Mouse (Mus musculus) cerebellum, adult 9-10 months (tissue): ENCODE measurements around the gene Bola2.

Source experiments
- DNase-seq: peaks from one replicate; pipeline ENCODE4 v3.0.0; 2022

Bola2 gene

DNA sequence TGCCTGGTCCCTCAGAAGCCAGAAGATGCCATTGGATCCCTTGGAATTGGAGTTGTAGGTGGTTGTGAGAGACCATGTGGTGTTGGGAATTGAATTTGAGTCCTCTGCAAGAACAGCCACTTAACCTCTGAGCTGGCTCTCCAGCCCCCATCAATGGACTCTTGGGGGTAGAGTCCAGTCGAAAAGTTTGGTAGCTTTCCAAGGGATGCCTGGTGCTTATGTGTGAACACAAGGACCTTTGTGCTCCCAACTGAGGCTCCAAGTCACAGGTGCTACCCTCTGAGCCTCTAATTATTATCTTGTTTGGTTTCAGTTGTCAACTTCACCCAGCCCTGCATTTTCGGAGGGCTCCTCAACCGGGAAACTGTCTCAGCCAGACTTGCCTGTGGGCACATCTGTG lies 4.5 kb upstream of the Bola2 start:
- peak; percentile 23 for DNase-seq

DNA sequence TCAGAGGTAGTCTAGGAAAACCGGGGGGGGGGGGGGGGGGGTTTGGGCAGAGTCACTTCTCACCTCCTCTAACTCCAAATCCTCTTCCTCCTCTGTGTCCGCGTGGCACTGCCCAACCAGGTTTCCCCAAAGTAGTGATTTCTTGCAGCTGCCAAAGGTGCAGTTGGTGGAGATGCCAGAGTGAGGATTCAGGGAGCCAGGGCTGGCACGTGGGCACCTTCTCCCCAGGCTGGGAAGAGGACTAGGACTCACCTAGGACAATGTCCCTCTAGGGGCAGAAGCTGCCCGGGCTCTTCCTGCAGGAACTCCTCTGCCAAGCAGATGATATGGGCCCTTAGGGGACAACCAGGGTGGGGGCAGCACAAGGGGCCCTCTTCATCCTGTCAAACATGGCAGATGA lies 3.5 kb upstream of the Bola2 start:
- peak; percentile 25 for DNase-seq

DNA sequence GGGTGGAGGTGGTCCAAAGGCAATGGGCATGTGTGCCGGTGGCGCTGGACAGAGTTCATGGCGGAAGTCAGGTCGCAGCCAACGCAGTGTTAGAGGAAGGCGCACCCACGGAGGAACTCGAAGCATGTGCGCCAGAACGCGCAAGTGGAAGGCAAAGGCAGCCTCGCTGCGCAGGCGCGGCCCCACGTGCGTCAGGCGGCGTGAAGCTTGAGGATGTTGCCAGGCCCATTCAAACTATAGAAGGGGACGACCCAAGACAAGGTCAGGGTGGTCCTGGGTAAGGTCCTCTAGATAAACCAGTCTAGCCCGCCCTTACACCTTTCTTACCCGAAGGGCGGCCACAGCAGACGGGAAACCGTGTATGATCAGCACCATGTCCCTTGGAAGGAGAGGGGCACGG lies 2.8 kb upstream of the Bola2 start:
- peak; percentile 49 for DNase-seq

DNA sequence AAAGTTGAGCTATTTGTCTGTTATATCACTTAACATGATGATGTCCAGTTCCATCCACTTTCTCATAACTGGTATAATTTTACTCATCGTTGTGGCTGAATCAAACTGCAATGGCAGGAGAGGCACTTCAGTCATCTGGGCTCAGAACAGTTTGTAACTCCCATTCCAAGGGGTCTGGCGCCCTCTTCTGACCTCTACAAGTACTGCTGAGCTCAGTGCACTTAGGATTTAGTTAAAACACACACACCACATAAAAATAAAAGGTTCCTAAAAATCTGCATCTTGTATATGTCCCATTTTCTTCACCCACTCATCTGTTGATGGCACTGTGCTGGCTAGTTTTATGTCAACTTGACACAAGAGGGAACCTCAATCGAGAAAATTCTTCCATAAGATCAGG lies 1.9 kb upstream of the Bola2 start:
- DNase-seq, result peak; percentile 87

DNA sequence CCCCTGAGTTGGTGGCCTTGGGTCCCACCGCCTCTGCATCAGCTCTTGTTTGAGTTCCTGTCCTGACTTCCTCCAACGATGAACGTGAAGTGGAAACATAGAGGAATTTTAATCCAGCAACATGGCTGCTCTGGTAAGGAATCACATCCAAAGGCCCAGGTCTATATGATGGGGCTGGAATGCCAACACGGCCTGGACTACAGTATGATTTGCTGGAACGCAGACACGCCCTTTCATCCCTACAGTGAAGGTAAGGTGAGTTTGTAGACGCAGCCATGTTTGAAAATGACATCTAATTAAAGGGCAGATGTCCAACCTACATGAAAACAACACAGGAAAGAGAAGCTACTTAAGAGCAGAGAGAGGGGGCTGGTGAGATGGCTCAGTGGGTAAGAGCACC lies 1.4 kb upstream of the Bola2 start:
- DNase-seq, result peak; percentile 43

DNA sequence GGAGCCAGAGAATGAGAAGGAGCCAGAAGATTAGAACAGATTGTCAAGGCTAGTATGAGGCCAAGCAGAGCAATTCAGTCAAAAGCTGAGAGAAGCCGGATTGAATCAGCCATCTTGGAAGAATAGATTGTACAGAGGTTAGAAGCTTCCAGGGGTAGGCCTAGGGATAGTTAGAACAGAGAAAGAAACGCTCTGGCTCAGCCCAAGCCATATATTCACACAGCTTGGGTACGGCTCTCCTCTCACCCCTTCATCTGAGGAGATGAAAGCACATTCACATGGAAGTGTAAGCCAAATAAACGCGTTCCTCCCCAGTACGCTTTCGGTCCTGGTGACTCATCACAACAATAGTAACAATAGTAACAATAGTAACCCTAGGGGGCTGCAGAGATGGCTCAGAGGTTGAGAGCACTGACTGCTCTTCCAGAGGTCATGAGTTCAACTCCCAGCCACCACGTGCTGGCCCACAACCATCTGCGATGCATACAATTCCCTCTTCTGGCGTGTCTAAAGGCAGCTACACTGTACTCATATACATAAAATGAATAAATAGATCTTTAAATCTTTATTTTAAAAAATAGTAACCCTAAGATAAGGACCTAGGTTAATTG lies 655 bp upstream of the Bola2 start:
- peak; percentile 53 for DNase-seq

DNA sequence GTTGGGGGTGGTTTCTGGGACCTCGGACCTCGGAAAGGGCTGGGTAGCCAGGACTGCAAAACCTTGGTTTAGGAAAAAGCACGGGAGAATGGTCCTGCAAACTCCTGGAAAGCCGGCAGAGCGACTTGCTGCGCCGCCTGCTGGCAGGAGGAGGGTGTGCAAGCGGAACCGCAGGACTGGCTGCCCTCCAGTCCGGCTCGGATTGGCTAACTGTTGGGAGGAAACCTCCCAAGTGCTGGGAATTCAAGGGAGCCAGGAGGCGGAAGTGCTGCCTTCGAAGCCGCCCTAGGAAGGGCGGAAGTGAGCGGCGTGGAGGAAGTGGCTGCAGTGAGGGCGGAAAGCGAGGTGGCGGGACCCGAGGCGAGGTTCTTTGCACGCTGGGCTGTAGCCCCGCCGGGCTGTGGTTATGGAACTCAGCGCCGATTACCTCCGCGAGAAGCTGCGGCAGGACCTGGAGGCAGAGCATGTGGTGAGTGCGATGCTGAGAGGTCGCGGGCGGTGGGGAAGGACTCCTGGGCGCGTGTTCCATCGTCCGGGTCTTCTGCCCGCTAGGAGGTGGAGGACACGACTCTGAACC lies 518 bp downstream of the Bola2 start, which contains the start of gene Slx1b:
Gene Slx1b, minus strand, starts transcription at position 154 of the 577 bp plus-strand sequence.
- peak; percentile 95 for DNase-seq

DNA sequence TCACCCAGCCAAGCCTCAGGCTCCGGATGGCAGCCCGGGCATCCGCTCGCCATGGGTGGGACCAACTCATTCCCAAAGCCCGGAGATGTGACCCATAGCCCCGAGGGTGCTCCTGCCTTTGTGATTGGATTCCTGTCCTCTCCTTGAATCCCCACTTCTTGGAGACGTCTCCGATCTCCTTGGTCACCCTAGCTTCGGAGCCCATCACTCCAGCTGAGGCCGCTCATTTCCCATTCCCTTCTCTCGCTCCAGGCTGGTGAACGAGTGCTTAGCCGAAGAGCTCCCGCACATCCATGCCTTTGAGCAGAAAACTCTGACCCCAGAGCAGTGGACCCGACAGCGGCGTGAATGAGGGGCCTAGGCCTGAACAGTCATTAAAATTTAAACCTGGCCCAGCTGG lies 1.1 kb downstream of the Bola2 start:
- DNase-seq, result no peak

DNA sequence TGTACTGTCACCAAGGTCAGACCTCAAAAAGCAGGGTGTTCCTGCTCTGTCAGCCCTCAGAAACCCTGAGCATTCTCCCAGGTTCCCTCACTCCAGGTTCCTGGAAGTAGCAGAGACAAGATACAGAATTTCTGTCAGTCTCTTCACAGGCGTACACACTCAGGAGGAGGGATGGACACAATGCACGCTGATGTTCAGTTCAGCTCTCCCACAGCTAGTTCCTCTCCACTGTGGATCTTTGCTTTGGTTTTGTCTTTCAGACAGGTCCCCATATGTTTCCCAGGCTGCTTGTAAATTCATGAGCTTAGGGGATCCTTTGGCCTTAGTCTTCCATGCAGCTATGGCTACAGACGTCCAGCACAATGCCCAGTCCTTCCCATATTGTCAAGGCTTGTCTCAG lies 1.7 kb downstream of the Bola2 start:
- peak; percentile 20 for DNase-seq

DNA sequence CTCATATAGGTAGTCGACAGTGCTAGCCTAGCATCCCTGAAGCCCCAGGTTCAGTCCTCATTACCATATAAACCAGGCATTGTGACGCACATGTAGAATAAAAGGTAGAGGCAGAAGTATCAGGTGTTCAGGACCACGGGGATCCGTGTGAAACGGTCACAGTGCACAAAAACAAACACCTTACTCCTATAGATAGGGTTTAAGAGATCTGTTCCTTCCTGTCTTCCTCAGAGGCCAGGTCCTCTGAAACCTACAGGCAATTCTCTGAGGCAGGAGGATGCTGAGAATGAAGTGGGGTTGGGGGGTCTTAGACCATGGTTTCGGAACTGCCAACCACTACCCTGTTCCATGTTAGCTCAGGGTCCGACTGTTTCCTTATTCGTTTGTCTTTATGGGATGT lies 2.6 kb downstream of the Bola2 start:
- no peak for DNase-seq

DNA sequence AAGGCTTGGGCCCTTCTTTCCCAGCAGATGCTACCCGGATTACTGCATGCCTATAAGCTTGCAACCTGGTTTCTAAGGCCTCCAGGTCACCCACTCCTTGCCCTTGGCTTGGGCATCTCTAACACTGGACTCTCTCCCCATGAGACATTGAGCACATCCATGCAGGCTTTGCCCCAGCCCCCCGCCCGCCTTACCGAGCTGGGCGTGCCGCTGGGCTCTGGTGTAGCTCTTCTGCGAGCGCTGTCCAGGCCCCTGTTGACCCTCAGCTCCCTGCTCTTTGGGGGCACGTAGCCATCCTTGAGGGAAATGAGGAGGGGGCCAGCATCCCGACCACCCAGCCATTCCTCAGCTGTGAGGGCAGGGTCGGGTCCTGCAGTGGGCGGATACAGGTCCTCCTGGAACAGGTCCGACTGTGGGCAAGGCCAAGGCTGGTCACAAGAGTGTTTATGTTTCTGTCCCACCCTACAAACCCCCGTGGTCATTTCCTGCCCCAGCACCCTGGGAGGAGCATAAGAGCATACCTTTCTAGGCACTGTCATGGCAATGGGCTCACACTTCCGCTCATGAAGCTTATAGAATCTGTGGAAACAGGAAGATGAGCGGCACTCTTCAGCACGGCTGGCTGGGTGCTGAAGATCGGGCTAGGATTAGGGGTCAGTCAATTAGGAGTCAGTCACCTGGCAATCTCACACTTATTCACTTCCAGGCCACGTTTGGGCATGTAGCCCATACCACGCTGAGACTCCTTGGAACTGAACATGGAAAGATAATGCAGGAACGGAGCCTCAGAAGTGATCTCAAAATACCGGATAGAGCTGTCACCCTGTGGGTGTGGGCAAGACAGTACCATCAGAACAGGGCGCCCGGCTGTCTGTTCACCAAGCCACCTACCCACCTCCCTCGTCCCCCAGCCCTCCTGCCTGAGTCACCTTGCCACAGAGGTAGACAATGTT lies 5.1 kb downstream of the Bola2 start:
- DNase-seq, result peak; percentile 63

DNA sequence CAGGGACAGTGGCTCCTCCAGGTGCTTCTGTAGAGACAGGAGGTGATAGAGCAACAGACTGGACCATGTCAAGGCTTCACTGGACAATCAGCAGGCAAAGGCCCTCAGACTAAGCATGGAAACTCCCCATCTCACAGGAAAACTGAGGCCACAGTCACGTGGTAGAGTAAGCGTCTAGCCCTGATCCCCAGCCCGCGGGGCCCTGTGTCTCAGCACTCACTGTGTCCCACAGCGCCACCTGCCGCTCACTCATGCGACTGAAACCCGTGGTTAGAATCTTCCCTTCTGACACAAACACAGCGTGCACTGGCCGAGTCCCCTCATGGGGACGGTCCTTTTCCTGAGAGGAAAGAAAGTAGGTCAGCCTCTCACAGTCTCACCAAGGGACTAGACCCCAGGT lies 5.9 kb downstream of the Bola2 start:
- peak; percentile 94 for DNase-seq

DNA sequence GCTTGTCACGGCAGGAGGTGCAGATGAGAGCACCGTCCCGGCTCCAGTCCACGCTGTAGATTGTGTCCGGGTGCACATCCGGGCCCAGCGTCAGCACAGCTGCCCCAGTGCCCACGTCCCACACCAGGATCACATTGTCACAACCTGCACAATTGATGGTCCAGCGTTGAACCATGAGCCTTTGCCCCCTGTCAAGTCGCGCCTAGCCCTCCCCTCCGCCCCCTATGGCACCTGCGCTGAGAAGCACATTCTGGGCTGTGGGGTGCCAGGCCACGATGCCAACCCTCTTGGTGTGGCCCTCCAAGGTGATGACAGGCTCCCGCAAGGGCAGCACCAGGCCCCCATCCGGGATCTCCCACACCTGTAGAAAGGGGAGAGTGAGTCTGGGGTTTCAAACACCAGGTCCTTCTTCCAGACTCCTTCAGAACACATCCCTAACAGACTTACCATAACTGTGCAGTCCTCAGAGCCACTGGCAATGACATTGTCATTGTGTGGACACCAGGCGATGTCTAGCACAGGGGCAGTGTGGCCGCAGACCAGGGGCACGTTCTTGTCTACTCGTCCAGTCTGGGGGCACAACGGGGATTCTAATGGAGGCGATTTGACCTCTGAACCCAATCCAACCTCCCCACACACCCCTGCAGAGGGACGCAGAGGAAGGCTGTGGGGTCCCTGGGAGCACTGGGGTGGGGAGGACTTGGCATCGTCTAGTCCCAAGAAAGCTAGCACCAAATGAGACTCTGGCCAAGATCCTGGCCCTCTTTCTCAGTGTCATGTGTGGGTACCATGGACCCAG lies 6.6 kb downstream of the Bola2 start:
- DNase-seq, result peak; percentile 53

DNA sequence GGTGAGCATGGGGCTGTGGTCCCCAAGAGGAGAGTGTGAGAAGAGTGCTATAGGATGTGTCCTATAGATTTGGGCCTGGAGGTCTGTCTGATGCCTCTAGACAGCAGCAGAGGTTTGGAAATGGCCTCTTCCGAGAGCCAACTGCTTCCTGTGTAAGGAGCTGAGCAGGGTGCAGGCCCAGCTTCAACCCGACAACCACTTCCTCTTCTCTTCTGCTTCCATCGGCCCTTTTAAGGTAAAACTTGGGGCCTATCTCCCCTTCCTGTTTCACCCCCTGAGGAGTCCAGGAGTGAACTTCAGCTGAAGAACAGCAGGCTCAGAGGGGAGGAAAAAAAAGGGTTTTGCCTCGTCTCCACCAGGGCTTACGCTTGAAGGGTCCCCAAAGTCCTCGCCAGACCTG lies 7.2 kb downstream of the Bola2 start:
- no peak for DNase-seq

DNA sequence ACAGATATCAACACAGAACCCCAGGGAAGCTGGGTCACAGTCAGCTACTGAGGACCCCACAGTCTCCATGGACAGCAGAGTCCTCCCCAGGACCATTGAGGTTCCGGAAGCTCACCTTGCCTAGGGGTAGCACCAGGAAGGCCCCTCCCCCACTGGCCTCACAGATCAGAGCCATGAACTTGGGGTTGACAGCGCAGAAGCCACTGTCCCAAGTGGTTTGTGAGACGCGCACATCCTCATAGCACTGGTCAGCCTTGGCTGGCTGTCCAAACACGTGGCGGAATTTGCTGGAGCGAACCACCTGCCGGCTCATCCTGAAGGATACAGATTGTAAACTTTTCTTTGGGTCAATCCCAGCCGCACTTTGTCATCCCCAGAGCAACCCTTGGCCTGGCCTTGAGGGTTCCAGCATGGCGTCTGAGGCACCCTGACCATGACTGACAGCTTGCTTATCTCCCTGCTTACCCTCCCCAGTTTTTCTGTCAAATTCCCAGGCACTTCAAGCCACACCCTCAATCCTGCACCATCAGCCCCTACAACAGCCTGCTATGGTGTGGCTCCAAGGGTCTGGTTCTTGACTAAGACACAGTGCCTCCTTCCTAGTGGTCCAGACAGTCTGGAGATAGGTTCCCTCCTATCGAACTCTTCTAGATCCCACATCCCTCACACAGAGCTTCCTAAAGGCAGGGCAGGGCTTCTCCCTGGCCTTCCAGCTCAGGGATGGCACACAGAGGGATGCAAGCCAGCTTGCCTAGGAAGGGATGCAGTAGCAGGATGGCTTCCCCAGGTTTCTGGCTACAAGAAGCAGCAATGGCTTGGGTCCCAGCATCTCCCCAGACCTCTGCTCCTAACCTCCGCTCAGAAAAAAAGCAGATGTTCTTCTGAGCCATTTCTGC lies 7.9 kb downstream of the Bola2 start:
- peak; percentile 73 for DNase-seq

DNA sequence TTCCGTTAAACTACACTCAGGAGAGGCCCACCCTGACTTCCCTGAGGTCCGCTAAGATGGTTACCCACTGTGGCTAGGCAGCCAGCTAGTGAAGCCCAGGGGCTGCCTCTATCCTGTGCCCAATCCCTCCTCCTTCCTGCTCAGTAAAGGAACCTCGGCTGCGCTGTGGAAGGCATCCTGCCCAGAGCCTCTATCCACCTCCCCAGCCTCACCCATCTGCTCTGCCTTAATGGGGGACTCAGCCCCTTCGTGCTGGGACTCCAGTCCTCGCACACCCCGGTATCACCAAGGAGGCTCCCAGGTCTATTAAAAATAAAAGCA lies 8.5 kb downstream of the Bola2 start:
- DNase-seq, result no peak

DNA sequence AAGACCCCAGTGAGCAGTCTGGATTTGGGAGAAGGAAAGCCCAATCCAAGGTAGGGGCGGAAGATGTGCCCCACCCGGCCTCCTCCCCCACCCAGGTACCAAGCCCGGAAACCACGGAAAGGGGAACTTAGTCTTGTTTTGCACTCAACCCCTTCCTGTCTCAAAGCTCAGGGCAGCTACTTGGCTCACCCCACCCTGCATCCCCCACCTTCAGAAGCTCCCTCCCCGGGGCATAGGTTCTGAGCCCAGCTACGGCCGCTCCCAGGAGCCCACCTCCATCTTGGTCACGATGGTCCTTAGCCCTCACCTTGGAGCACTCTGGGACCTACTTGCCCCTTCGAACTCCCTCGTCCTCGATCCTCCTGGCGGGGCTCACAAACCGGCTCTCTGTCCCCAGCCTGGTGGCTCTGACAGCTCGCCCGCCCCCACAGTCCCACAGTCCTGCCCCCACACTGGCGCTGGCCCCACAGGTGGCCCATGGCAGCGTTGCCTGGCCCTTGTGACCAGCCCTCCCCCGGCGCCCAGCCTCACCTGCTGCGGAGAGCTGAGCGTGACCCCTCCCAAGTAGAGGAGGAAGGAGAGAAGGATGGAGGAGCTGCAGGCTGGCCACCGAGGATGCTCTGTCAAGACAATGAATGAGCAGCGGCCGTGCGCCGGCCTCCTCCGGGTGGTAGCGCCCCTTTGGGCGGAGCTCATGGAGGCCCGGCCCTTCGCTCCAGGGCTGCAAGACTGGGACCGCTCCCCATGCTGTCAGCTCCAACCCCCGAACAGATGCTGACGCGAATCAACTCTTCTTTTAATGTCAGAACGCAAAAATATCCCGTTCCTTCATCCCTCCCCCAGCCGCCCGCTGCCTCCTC lies 9.2 kb downstream of the Bola2 start:
- DNase-seq, result peak; percentile 89

DNA sequence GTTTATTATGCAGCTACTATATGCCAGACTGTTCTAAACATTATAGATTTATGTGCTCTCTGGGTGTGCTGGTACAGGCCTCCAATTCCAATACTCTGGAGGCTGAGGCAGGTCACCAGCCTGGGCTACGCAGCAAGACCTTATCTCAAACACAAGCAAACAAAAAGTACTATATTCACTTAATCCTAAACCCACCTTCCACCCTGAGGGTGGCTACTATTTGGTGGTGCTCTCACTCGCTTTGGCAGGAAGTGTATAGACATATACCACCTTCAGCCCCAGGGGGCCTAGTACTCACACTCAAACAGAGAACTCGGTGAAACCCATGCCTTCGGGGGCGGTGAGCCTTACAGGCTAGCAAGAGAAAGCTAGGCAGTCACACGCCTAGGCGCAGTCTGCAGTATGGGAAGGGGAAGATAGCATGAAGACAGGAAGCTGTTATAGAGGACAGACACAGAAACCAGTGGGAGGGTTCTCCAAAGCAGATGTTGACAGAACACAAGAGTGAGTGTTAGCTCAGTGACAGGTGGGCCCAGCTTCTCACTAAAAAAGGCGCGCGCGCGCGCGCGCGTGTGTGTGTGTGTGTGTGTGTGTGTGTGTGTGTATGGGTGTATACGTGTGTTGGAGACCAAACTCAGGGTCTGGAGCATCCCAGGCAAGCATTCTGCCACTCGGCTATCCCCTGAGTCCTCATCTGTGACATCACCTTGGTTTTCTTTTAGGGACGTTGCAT lies 12.4 kb downstream of the Bola2 start, which contains the start of gene Coro1a:
Gene Coro1a, minus strand, starts transcription at position 346 of the 733 bp plus-strand sequence.
- no peak for DNase-seq

DNA sequence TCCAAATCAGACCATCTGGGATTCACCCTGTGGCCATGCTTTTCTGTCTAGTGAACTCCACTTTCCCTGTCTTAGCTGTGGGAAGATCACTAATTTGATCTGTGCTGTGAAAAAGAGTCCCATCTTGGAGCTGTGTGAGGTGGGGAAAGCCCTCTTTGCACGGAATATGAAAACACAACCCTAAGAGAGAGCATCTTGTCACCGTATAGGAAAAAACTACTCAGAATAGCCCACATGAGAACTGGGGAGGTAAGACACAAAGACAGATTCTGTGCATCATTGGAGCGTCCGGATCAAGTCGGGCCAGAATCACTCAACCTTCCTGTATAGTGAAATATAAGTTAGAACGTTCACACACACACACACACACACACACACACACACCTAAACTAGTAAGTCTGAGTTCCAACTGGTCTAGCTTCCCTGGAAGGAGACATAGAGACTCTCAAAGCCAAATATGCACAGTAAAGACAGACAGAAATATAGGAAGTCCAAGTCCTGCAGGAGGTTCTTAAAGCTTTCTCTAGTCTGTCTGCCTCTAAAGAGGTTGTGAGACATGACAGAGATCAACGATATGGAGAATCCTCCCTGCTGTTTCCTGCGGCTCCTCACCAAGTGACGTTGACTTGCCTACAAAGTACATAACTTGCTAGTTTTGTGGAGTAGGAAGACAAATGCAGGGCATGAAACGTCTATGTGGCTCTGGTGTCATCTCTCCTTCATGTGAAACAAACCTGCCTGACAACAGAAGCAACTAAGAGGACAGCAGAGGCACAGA lies 13.2 kb downstream of the Bola2 start:
- DNase-seq, result no peak

DNA sequence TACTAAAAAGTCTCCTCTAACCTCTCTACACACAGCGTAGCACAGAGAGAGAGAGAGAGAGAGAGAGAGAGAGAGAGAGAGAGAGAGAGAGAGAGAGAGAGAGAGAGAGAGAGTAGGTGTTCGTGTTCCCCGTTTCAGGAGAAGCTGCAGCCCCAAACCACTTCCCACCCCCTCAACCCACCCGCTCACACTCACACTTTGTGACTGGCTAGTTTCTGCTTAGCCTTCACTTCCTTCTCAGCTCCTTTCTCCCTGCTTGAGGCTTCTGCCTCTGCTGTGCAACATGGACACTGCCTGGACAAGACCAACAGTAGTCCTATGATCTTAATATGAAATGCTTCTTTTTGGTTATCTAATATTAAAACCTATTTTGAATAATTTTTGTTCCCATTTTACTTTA lies 15.1 kb downstream of the Bola2 start:
- DNase-seq, result no peak
